Mouse (Mus musculus) cerebellum, postnatal 10 days (tissue): ENCODE measurements around the gene Prpf40b.
"Not testable (repeated sequence)": the region's sequence is repeated elsewhere in the genome, so short reads cannot be mapped to it uniquely, and the experiment has no call there.

ENCODE experiments used
- DNase-seq, 2 experiments: peaks; one replicate each; pipeline ENCODE4 v3.0.0; 2021; ENCODE audit warnings: mixed read lengths in 2 of 2

Prpf40b gene

GRCm38 (mm10) chr15:99294813-99295374 lies at the start of gene Prpf40b:
Gene Prpf40b (plus strand): TSS chr15:99295087.
- peak; percentile 97 to 98 for DNase-seq

GRCm38 (mm10) chr15:99246736-99247135 lies 48.2 kb upstream of the Prpf40b start:
- DNase-seq, result peak; percentile 84 to 86

- DNase-seq, result no peak
Observed at GRCm38 (mm10) chr15:99248972-99249371, 45.9 kb upstream of the Prpf40b start.

GRCm38 (mm10) chr15:99249938-99250337 lies 44.9 kb upstream of the Prpf40b start:
- no peak for DNase-seq

- DNase-seq, result peak in 1 of 2 experiments; percentile 50
Observed at GRCm38 (mm10) chr15:99251111-99251510, 43.8 kb upstream of the Prpf40b start.

GRCm38 (mm10) chr15:99251626-99252380 lies 43.1 kb upstream of the Prpf40b start, which contains the start of gene Mcrs1:
Gene Mcrs1 (minus strand): TSS chr15:99251961.
- DNase-seq, result peak; percentile 99

- no peak for DNase-seq
Observed at GRCm38 (mm10) chr15:99252381-99253174, 42.3 kb upstream of the Prpf40b start.

DNA sequence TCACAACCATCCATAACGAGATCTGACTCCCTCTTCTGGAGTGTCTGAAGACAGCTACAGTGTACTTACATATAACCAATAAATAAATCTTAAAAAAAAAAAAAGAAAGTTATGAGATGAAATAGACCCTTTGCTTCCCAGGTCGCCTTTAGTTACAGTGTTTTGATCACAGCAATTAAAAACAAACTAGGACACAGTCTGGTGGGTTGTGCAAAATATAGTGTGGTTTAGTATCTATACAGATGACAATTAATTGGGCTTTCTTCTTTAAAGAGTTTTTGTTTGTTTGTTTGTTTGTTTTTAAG lies 41.8 kb upstream of the Prpf40b start:
- not testable (repeated sequence) for DNase-seq

DNA sequence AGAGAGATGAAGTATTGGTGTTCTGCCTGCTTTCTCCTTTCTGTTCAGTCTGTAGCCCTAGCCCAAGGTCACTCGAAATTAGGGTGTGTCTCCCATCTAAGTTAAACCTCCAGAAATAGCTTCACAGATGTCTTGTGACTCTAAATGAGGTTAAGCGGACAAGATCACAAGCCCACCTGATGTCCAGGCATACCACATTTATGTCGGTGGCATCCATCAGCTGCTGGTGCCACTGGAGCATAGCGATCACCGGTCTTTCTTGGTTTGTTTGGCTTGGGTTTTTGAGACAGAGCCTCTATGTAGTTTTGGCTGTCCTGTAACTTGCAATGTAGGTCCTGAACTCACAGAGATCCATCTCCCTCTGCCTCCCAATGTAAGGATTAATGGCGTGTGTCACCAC lies 41.1 kb upstream of the Prpf40b start:
- DNase-seq, result no peak

DNA sequence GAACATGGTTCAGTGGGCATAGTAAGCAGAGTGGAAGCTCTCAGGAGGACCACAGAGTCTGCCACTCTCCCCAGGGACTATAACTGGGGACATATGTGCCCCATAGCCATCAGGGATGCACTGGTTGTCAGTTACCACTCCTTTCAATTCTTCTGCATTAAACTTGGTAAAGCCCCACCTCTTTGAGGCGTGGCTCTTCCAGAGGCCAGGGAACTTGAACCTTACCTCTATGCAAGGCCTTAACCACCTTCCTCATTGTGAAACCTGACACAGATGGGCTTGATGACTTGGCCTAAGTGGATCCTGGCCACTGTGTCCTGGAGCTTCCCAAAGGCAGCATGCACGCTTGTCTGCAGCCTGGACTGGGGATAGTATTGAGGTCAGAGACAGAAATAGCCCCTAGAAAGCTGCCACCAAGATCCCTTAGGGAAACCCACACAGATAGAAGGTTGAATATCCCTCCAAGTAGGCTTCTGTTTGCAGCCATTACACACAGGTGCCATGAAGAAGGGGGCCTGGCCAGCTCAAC lies 40.3 kb upstream of the Prpf40b start:
- no peak for DNase-seq

DNA sequence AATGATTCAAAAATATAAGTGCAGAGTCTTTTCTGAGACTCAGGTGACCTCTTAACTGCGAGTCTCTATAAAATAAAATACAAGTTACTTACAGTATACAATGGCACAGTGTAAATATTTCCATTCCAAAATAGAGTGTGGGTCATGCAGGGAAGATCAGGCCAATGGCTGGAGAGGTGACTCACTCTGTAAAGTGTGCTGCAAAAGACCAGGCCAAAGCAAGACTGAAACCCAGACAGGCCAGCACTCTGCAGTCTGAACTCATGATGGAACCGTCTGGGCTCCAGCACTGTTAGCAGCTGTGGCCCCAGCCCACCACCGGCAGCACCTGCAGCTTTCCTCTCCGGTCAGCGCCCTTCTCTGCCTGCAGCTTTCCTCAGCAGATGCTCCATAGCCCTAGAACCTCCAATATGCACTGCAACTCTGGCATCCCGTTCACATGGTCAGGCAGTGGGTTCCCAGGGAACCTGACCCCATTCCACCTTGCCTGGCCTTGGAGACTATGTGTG lies 39.6 kb upstream of the Prpf40b start:
- DNase-seq, result no peak

DNA sequence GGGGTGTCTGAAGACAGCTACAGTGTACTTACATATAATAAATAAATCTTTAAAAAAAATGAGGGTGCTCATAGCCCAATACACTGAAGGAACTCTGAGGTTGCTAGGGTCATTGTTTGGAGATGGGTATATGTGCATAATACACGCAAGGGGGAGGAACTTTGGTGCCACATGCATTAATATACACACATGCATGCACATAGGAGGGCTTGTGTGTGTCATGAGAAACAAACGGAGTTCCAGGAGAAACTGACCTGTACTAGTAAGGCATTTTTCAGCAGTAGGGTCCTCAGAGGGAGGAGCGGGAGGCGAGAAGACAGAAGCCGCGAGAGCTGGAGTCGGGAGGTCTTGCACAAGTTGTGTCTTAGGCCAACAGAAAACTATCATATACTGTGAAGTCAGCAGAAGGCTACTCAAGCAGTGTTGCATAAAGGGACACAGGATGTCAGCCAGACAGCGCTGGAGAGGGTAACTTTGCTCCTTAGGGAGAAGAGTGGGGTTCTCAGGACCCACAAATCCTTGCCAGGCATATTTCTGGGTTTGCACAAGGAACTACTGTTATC lies 35.6 kb upstream of the Prpf40b start:
- no peak for DNase-seq

DNA sequence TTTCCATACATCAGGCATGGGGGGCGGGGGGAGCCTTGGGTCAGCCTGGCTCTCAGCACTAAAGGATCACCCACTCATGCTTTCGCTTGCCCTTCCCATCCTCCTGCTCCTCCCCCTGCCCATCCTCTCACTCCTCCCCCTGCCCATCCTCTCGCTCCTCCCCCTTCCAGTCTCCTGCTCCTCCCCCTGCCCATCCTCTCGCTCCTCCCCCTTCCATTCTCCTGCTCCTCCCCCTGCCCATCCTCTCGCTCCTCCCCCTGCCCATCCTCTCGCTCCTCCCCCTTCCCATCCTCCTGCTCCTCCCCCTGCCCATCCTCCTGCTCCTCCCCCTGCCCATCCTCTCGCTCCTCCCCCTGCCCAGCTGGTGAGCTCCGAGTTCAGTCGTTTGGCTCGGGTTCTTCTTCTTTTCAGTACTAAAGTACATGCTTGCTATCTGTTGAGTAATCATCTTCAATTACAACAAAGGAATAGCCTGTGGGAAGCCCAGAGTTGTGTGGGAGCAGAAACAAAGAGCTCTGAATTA lies 35.1 kb upstream of the Prpf40b start:
- DNase-seq, result peak; percentile 59 to 73

- no peak for DNase-seq
Observed at GRCm38 (mm10) chr15:99262702-99263101, 32.2 kb upstream of the Prpf40b start.

GRCm38 (mm10) chr15:99264363-99264762 lies 30.5 kb upstream of the Prpf40b start:
- no peak for DNase-seq

GRCm38 (mm10) chr15:99265679-99266078 lies 29.2 kb upstream of the Prpf40b start:
- DNase-seq, result peak; percentile 87 to 92

DNA sequence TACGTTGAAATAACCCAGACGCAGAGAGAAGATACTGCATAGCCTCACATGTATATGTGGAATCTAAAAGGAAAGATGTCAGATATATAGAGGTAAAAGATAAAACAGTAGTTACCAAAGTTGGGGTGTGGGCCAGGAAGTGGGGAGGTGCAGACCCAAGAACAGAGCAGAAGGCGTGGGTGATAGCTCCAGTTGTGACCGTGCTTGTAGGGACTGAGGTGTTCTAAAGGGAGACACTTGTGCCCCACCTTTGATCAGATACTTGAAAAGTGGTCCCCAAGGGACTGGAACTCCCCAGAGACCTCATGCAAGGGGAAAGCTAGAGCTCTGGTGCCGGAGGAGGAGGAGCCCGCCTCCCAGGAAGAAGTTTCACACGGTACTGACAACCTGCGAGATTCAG lies 18.8 kb upstream of the Prpf40b start:
- DNase-seq, result no peak

- peak; percentile 48 to 62 for DNase-seq
Observed at GRCm38 (mm10) chr15:99278271-99278670, 16.6 kb upstream of the Prpf40b start.

GRCm38 (mm10) chr15:99283456-99283855 lies 11.4 kb upstream of the Prpf40b start:
- no peak for DNase-seq

GRCm38 (mm10) chr15:99284527-99285188 lies 10.2 kb upstream of the Prpf40b start:
- no peak for DNase-seq

DNA sequence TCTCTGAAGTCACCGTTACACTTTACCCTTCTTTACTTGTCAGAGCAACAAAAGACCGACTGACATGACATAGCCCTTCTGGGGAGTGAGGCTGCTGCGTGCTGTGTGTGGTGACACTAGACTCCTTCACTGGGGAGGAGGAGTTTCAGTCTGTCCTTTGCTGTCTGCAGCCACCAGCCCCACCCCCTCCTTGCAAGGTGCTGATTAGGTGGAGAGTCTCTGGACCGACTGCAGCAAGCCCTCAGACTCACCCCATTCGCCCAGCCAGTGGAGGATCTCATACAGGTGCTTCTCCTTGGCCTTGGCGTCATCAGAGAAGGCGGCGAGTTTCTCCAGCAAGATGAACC lies 9.7 kb upstream of the Prpf40b start:
- DNase-seq, result no peak

GRCm38 (mm10) chr15:99290586-99290985 lies 4.3 kb upstream of the Prpf40b start:
- DNase-seq, result no peak
